Mouse (Mus musculus) myocyte (in vitro differentiated cells): ENCODE data around the gene Cdc14a.

Experiments
- CEBPB ChIP-seq: IDR thresholded peaks from 2 replicates; pipeline ENCODE4 v1.6.1; 2011; ENCODE audit warnings: mild to moderate bottlenecking, moderate library complexity; ENCODE audit not compliant: poor library complexity, insufficient read depth, severe bottlenecking
- E2F4 ChIP-seq: IDR thresholded peaks from one replicate; pipeline ENCODE4 v1.6.1; 2011; ENCODE audit warnings: mild to moderate bottlenecking, control low read depth, moderate library complexity; ENCODE audit not compliant: insufficient read depth
- MAX ChIP-seq: IDR thresholded peaks from one replicate; pipeline ENCODE4 v1.6.1; 2011; ENCODE audit warnings: low read depth, mild to moderate bottlenecking, control low read depth
- MYOD1 ChIP-seq, 3 experiments: IDR thresholded peaks; one replicate each; pipeline ENCODE4 v1.6.1; 2011; ENCODE audit warnings: control low read depth in 2 of 3, low read depth in 2 of 3, mild to moderate bottlenecking in 2 of 3, moderate library complexity in 1 of 3; ENCODE audit not compliant: insufficient read length in 2 of 3, control insufficient read depth in 1 of 3
- MYOG ChIP-seq, 3 experiments: IDR thresholded peaks; one replicate each; pipeline ENCODE4 v1.6.1; 2011; ENCODE audit warnings: control low read depth in 2 of 3, low read depth in 2 of 3, mild to moderate bottlenecking in 2 of 3; ENCODE audit not compliant: insufficient read length in 2 of 3, control insufficient read depth in 1 of 3, insufficient read depth in 1 of 3
- POLR2A ChIP-seq: IDR thresholded peaks from one replicate; pipeline ENCODE4 v1.6.1; 2011; ENCODE audit warnings: low read depth, mild to moderate bottlenecking, control low read depth, moderate library complexity; ENCODE audit not compliant: insufficient read length
- POLR2AphosphoS2 ChIP-seq: IDR thresholded peaks from one replicate; pipeline ENCODE4 v1.6.1; 2011; ENCODE audit warnings: low read depth, control low read depth; ENCODE audit not compliant: insufficient read length
- TCF12 ChIP-seq: IDR thresholded peaks from one replicate; pipeline ENCODE4 v1.6.1; 2011; ENCODE audit warnings: mild to moderate bottlenecking, control low read depth; ENCODE audit not compliant: poor library complexity, insufficient read depth, severe bottlenecking
- TCF3 ChIP-seq: IDR thresholded peaks from one replicate; pipeline ENCODE4 v1.6.1; 2011; ENCODE audit warnings: low read depth, control low read depth; ENCODE audit not compliant: insufficient read length
- USF1 ChIP-seq: IDR thresholded peaks from one replicate; pipeline ENCODE4 v1.6.1; 2011; ENCODE audit warnings: low read depth, mild to moderate bottlenecking, control low read depth, moderate library complexity

GRCm38 (mm10) chr3:116242685-116243084 lies 181.1 kb downstream of the Cdc14a start:
- no peak for TF ChIP-seq MYOD1 (IDR thresholded peaks at IDR 0.05; ENCODE audit: control insufficient read depth in 1 of 3, insufficient read length in 2 of 3, low read depth in 2 of 3)
- TF ChIP-seq USF1, result no peak
- no peak for TF ChIP-seq POLR2A
- TF ChIP-seq TCF12, result no peak
- no peak for TF ChIP-seq MYOG (IDR thresholded peaks at IDR 0.05; ENCODE audit: control insufficient read depth in 1 of 3, insufficient read depth in 1 of 3, insufficient read length in 2 of 3, low read depth in 2 of 3)
- TF ChIP-seq E2F4, result no peak
- TF ChIP-seq POLR2AphosphoS2, result no peak
- no peak for TF ChIP-seq MAX
- TF ChIP-seq TCF3, result no peak
- TF ChIP-seq CEBPB, result no peak
